Mouse (Mus musculus) natural killer cell, adult 2 months (primary cell): Measurements from ENCODE around the gene Barx2.

Source experiments
- DNase-seq, 2 experiments: peaks; one replicate each; pipeline ENCODE4 v3.0.0; 2022; ENCODE audit warnings: low spot score in 2 of 2

Barx2 gene

DNA sequence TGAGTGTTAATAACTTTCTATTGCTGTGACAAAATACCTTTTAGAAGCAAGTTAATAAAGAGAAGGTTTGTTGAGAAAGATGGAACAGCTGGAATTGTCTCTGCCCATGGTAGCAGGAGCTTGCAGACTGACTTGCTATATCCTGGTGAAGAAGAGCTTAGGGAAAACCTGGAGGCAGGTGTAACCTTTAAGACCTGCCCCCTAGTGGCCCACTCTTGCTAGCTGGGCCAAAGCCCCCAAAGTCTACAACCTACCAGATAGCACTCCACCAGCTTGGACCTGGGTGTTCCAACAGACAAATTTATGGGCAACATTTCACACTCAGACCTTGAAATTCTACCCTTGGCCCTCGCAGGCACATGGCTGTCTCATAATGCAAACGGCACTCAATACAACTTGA, 104.5 kb downstream of the Barx2 start:
- no peak for DNase-seq

DNA sequence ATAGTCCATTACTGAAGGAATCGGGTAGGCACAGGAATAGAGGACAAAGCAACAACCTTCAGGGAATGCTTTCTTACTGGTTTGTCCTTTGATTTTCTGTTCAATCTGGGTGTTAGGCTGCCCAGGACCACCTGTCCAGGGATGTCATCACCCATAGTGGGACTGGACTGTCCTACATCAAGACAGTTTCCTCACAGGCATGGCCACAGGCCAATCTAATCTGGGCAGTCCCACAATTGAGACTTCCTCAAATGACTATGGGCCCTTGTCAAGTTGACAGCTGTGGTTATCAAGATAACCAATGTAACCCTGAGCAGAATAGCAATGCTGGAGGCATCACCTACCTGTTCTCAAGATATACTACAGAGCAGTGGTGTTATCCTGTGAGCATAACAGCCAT, 110.6 kb downstream of the Barx2 start:
- no peak for DNase-seq
